Mouse (Mus musculus): ENCODE results near the gene Eif4a1. TPM values are rescaled to one million over a fixed set of nuclear protein-coding genes. Genes with fewer than 3 reads are reported as not detected.

Eif4a1 gene
- polyA plus RNA-seq, 1 experiment: 316 TPM

GRCm38 (mm10) chr11:69665961-69666664 is 6.1 kb downstream of the Eif4a1 start, which contains the start of gene Cd68:
Cd68 (minus strand) TSS chr11:69666153.
- H3K4me1 ChIP-seq (ENCODE audit: control insufficient read depth, insufficient read depth, low read length): peaks cover 3% of the 10 kb centered on the region; the same call in 1 of the 2 replicates
- DNase-seq: no peak
- TF ChIP-seq CTCF (IDR thresholded peaks at IDR 0.05; ENCODE audit: borderline replicate concordance, insufficient read depth, low read depth, low read length) (no peak), POLR2A (IDR thresholded peaks at IDR 0.05; ENCODE audit: borderline replicate concordance, insufficient read depth, low read length) (no peak)
- H3K27ac ChIP-seq (ENCODE audit: insufficient read depth, low read length): no peak within 1 kb of the TSS
- WGBS: 42% methylated on average over 7 of the region's 7 CpGs
- no peak within 1 kb of the TSS for H3K4me3 ChIP-seq (replicated peaks; ENCODE audit: insufficient read depth, low read depth, low read length)
- H3K27me3 ChIP-seq (ENCODE audit: control insufficient read depth, insufficient read depth, low read length): no peaks in the 10 kb centered on the region

GRCm38 (mm10) chr11:69665457-69665960 is 6.7 kb downstream of the Eif4a1 start:
- 60% methylated on average over 9 of the region's 9 CpGs for WGBS
- Histone ChIP-seq H3K27ac (ENCODE audit: insufficient read depth, low read length) (no peak overlapping the region), H3K27me3 (ENCODE audit: control insufficient read depth, insufficient read depth, low read length) (no peaks in the 10 kb centered on the region), H3K4me3 (replicated peaks; ENCODE audit: insufficient read depth, low read depth, low read length) (no peak overlapping the region), H3K4me1 (ENCODE audit: control insufficient read depth, insufficient read depth, low read length) (peaks cover 3% of the 10 kb centered on the region; the same call in 1 of the 2 replicates)
- TF ChIP-seq CTCF (IDR thresholded peaks at IDR 0.05; ENCODE audit: borderline replicate concordance, insufficient read depth, low read depth, low read length) (no peak), POLR2A (IDR thresholded peaks at IDR 0.05; ENCODE audit: borderline replicate concordance, insufficient read depth, low read length) (no peak)
- no peak for DNase-seq

GRCm38 (mm10) chr11:69664841-69665240 is 7.4 kb downstream of the Eif4a1 start:
- TF ChIP-seq CTCF (IDR thresholded peaks at IDR 0.05; ENCODE audit: borderline replicate concordance, insufficient read depth, low read depth, low read length) (no peak), POLR2A (IDR thresholded peaks at IDR 0.05; ENCODE audit: borderline replicate concordance, insufficient read depth, low read length) (no peak)
- 89% methylated on average over 7 of the region's 7 CpGs for WGBS
- 0 out of 2 replicates have a peak, but pooled peaks cover 3% of the 10 kb centered on the region for H3K4me1 ChIP-seq (ENCODE audit: control insufficient read depth, insufficient read depth, low read length)

GRCm38 (mm10) chr11:69663795-69664194 is 8.4 kb downstream of the Eif4a1 start:
- 0 out of 2 replicates have a peak, but pooled peaks cover 3% of the 10 kb centered on the region for H3K4me1 ChIP-seq (ENCODE audit: control insufficient read depth, insufficient read depth, low read length)
- no peaks in the 10 kb centered on the region for H3K27me3 ChIP-seq (ENCODE audit: control insufficient read depth, insufficient read depth, low read length)
- DNase-seq: peak in 1 of 2 experiments; percentile 44
- WGBS: 44% methylated on average over 6 of the region's 6 CpGs
- H3K27ac ChIP-seq (ENCODE audit: insufficient read depth, low read length): no peak overlapping the region
- no peak for TF ChIP-seq CTCF (IDR thresholded peaks at IDR 0.05; ENCODE audit: borderline replicate concordance, insufficient read depth, low read depth, low read length)
- no peak for TF ChIP-seq POLR2A (IDR thresholded peaks at IDR 0.05; ENCODE audit: borderline replicate concordance, insufficient read depth, low read length)
- H3K4me3 ChIP-seq (replicated peaks; ENCODE audit: insufficient read depth, low read depth, low read length): no peak overlapping the region

More at GRCm38 (mm10) chr11:69664841-69665240, 7.4 kb downstream of the Eif4a1 start:
- DNase-seq: no peak
- Histone ChIP-seq H3K4me3 (replicated peaks; ENCODE audit: insufficient read depth, low read depth, low read length) (no peak overlapping the region), H3K27me3 (ENCODE audit: control insufficient read depth, insufficient read depth, low read length) (no peaks in the 10 kb centered on the region), H3K27ac (ENCODE audit: insufficient read depth, low read length) (no peak overlapping the region)

- peak overlapping the region; percentile 35 for H3K27ac ChIP-seq (ENCODE audit: insufficient read depth, low read length)
- peak overlapping the region; percentile 85 for H3K4me3 ChIP-seq (replicated peaks; ENCODE audit: insufficient read depth, low read depth, low read length)
- DNase-seq: no peak
- 0 out of 2 replicates have a peak, but pooled peaks cover 3% of the 10 kb centered on the region for H3K4me1 ChIP-seq (ENCODE audit: control insufficient read depth, insufficient read depth, low read length)
- no peaks in the 10 kb centered on the region for H3K27me3 ChIP-seq (ENCODE audit: control insufficient read depth, insufficient read depth, low read length)
- TF ChIP-seq CTCF (IDR thresholded peaks at IDR 0.05; ENCODE audit: borderline replicate concordance, insufficient read depth, low read depth, low read length): no peak
- no peak for TF ChIP-seq POLR2A (IDR thresholded peaks at IDR 0.05; ENCODE audit: borderline replicate concordance, insufficient read depth, low read length)
- 55% methylated on average over 13 of the region's 13 CpGs for WGBS
Observed at GRCm38 (mm10) chr11:69662967-69663671, 9.1 kb downstream of the Eif4a1 start.

- TF ChIP-seq CTCF (IDR thresholded peaks at IDR 0.05; ENCODE audit: borderline replicate concordance, insufficient read depth, low read depth, low read length): peak; percentile 18; the same call in 1 of the 2 replicates
- peak; percentile 74; the same call in 1 of the 2 replicates for TF ChIP-seq POLR2A (IDR thresholded peaks at IDR 0.05; ENCODE audit: borderline replicate concordance, insufficient read depth, low read length)
- no peaks in the 10 kb centered on the region for H3K27me3 ChIP-seq (ENCODE audit: control insufficient read depth, insufficient read depth, low read length)
- under 1% methylated on average over 48 of the region's 48 CpGs for WGBS
- H3K4me3 ChIP-seq (replicated peaks; ENCODE audit: insufficient read depth, low read depth, low read length): peak within 1 kb of the TSS; percentile 85
- H3K4me1 ChIP-seq (ENCODE audit: control insufficient read depth, insufficient read depth, low read length): 0 out of 2 replicates have a peak, but pooled peaks cover 3% of the 10 kb centered on the region
- DNase-seq: peak; percentile 94 to 97
- peak within 1 kb of the TSS; percentile 93 for H3K27ac ChIP-seq (ENCODE audit: insufficient read depth, low read length)
Observed at GRCm38 (mm10) chr11:69662213-69662966, 9.8 kb downstream of the Eif4a1 start, which contains the start of gene Mpdu1. Mpdu1 (minus strand) TSS chr11:69662642.
